Mouse (Mus musculus) heart, embryonic 15.5 days (tissue): ENCODE measurements around the gene Fgf10. TPM values are rescaled to one million over a fixed set of nuclear protein-coding genes. Genes with fewer than 3 reads are reported as not detected.
A peak's percentile ranks its signal among the peaks of the same experiment; 100 is the strongest.

Experiments used
- ATAC-seq: fragments of 200-750 bp; cut with Nextera tagmentation; replicated peaks from 2 replicates; pipeline ENCODE4 v1.8.0; 2017; ENCODE audit warnings: low read depth, moderate TSS enrichment; ENCODE audit not compliant: insufficient number of reproducible peaks, insufficient read depth, low FRiP score
- H3K27ac ChIP-seq: fragments of 300-500 bp; sonication (generic); 2 replicates; pipeline ENCODE4 v1.5.1; 2015; ENCODE audit warnings: mild to moderate bottlenecking, inconsistent platforms
- H3K27me3 ChIP-seq: fragments of 300-500 bp; sonication (generic); 2 replicates; pipeline ENCODE4 v1.6.1; 2015; ENCODE audit warnings: inconsistent platforms
- H3K36me3 ChIP-seq: fragments of 300-500 bp; sonication (generic); 2 replicates; pipeline ENCODE4 v1.6.1; 2015; ENCODE audit warnings: mild to moderate bottlenecking, inconsistent platforms
- H3K4me1 ChIP-seq: fragments of 300-500 bp; sonication (generic); replicated peaks from 2 replicates; pipeline ENCODE4 v1.6.1; 2015; ENCODE audit warnings: inconsistent platforms
- H3K4me2 ChIP-seq: fragments of 300-500 bp; sonication (generic); 2 replicates; pipeline ENCODE4 v1.6.1; 2015; ENCODE audit warnings: inconsistent platforms, mild to moderate bottlenecking, moderate library complexity
- H3K4me3 ChIP-seq: fragments of 300-500 bp; sonication (generic); 2 replicates; pipeline ENCODE4 v1.5.1; 2015; ENCODE audit warnings: mild to moderate bottlenecking, inconsistent platforms
- H3K9ac ChIP-seq: fragments of 300-500 bp; sonication (generic); 2 replicates; pipeline ENCODE4 v1.6.1; 2015; ENCODE audit warnings: mild to moderate bottlenecking, inconsistent platforms
- H3K9me3 ChIP-seq: fragments of 300-500 bp; sonication (generic); replicated peaks from 2 replicates; pipeline ENCODE4 v1.6.1; 2016; ENCODE audit warnings: inconsistent platforms
- WGBS: fragments of 180-500 bp; shearing (Covaris S2); methylation state at CpG from one replicate; pipeline ENCODE4 v1.1.7; 2015; ENCODE audit warnings: mixed read lengths; 5-methylcytosine and 5-hydroxymethylcytosine counted together
- polyA plus RNA-seq: library from polyadenylated mRNA; unstranded; fragments of >200 nt; fragmentation: Nextera tagmentation; extraction: Ambion mirVana; gene quantifications from 2 replicates; pipeline ENCODE4 v1.2.1, GENCODE M21; 2015

The Fgf10 gene
- polyA plus RNA-seq, 1 experiment from 2014 or later: 0.93 TPM

DNA sequence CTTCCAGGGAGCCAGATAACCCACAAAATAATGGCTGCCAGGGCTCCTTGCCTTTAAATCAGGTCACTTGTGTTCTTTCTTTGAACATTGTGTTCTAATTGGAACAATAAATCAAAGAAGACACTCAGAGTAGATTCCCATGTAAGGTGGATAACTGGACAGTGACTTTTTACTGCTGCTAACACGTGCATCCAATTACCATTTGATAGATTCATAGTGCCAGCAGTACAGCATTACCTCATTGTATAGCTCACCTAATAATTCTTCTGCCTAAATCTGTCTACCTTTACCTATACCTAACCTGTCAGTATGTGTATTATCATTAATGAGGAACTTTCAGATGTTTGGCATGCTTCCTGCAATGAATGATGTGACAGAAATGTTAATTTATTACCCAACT, 52.1 kb downstream of the Fgf10 start:
- no peak for ATAC-seq
- H3K27me3 ChIP-seq: 0 out of 2 replicates have a peak, but pooled peaks cover 1% of the 10 kb centered on the region
- H3K4me1 ChIP-seq: no peaks in the 10 kb centered on the region
- H3K9ac ChIP-seq: no peak overlapping the region
- no peak overlapping the region for H3K4me2 ChIP-seq
- no peak overlapping the region for H3K27ac ChIP-seq
- H3K4me3 ChIP-seq: no peak overlapping the region
- H3K36me3 ChIP-seq: no peaks in the 10 kb centered on the region
- no peaks in the 10 kb centered on the region for H3K9me3 ChIP-seq
- WGBS: 58% methylated on average over 1 of the region's 1 CpGs

DNA sequence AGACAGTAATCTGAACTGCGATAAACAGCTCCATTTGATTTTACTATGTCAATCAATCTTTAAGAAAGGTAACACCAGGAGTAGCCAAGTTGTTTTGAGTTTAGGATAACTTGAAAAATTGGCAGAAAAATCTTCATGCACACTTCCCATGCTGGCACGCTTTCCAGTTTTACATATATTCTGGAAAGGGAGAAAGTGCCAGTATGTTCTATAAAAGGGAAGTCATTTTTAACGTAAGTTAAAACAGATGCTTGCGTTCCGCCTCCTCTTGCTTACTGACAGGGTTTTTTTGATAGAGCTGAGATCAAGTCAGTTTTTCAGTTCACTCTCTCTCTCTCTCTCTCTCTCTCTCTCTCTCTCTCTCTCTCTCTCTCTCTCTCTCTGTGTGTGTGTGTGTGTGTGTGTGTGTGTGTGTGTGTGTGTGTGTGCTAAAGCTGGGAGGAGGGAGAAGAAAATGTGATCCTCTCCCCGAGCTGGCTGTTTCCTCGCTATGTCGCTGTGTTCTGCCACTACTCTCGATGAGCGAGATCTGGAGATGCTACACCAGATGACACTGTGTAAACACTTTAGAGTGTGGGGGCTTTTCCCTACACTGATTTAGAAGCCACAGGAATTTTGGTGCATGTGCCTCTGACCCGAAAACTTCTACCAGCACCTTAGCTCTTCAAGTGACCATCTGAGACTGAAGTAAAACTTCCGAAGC, 62.4 kb downstream of the Fgf10 start:
- no peak for ATAC-seq
- no peaks in the 10 kb centered on the region for H3K27me3 ChIP-seq
- H3K4me3 ChIP-seq: peak overlapping the region; percentile 10; the same call in 1 of the 2 replicates
- peaks cover 2% of the 10 kb centered on the region; the same call in 1 of the 2 replicates for H3K4me1 ChIP-seq
- no peaks in the 10 kb centered on the region for H3K36me3 ChIP-seq
- WGBS: 37% methylated on average over 12 of the region's 12 CpGs
- no peak overlapping the region for H3K27ac ChIP-seq
- H3K9ac ChIP-seq: no peak overlapping the region
- H3K9me3 ChIP-seq: no peaks in the 10 kb centered on the region
- H3K4me2 ChIP-seq: peak overlapping the region; percentile 42

DNA sequence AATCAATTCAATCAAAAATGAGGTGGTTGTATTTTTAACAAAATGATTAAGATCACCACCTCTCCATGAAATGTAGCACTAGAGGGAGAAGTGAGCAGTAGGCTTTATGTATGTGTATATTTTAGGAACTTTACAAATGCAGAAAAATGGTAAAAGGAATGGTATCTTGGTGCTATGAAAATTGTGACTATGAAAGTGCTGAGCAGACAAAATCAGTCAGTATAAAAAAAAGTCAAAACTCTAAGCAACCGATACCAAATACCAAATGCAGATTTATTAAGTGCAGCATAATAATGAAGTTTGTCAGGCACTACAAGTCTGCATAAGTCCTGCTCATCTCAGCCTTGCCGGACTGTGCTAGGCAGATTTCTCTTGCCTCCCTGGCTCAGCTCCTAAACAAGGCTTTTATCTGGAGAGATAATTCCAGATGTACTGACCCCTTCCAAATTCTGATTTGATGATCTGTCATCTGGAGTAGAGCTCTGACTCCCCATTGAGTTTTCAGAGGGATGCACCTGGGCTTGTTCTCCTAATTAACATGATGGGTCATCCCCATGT, 70.3 kb downstream of the Fgf10 start:
- Histone ChIP-seq H3K4me2 (no peak overlapping the region), H3K9me3 (no peaks in the 10 kb centered on the region), H3K36me3 (no peaks in the 10 kb centered on the region), H3K4me3 (no peak overlapping the region), H3K4me1 (peaks cover 2% of the 10 kb centered on the region; the same call in 1 of the 2 replicates), H3K27ac (no peak overlapping the region), H3K27me3 (no peaks in the 10 kb centered on the region), H3K9ac (no peak overlapping the region)
- no peak for ATAC-seq
- WGBS: 60% methylated on average over 2 of the region's 2 CpGs

DNA sequence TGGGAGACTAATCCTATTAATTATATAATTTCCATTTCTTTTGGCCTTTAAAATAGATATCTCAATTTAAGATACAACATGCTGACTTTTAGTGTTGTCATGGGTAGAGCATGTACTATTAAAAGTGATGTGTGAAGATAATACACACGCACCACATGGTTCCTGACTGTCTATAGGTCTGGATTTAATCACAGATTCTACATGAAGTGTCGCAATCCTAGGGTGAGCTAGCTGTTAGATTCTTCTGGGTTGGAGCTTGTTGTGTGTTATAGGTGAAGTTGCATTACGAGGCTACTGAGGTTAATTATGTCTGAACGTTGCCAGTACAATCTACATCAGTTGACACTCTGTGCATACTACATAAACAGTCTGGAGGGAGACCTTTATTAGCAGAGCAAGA, 73.2 kb downstream of the Fgf10 start:
- H3K9me3 ChIP-seq: no peaks in the 10 kb centered on the region
- H3K9ac ChIP-seq: no peak overlapping the region
- H3K4me2 ChIP-seq: no peak overlapping the region
- no peak overlapping the region for H3K4me3 ChIP-seq
- H3K27me3 ChIP-seq: no peaks in the 10 kb centered on the region
- no peaks in the 10 kb centered on the region for H3K4me1 ChIP-seq
- no peak for ATAC-seq
- 63% methylated on average over 4 of the region's 4 CpGs for WGBS
- no peak overlapping the region for H3K27ac ChIP-seq
- H3K36me3 ChIP-seq: no peaks in the 10 kb centered on the region

DNA sequence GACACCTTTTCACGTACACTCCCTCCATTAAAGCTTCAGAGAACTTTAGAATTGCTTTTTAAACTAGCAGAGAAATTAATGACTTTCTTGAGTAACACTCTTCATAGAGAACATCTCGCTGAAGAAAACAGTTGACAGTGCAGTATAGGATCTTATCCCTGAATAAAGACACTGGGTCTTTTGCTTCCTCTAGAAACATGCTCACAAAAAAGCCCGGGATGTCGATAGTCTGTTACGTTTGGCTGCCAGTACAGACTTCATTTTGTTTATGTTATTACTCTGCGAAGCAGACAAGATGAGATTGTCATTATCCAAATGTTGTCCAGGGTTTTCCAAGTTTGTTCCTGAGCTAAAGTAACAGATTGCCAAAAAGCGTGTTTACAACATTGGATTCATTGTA, 75.2 kb downstream of the Fgf10 start:
- Histone ChIP-seq H3K9ac (no peak overlapping the region), H3K9me3 (no peaks in the 10 kb centered on the region), H3K27me3 (no peaks in the 10 kb centered on the region), H3K4me2 (no peak overlapping the region), H3K4me3 (no peak overlapping the region), H3K27ac (no peak overlapping the region), H3K36me3 (no peaks in the 10 kb centered on the region), H3K4me1 (no peaks in the 10 kb centered on the region)
- no peak for ATAC-seq
- WGBS: 75% methylated on average over 7 of the region's 7 CpGs

DNA sequence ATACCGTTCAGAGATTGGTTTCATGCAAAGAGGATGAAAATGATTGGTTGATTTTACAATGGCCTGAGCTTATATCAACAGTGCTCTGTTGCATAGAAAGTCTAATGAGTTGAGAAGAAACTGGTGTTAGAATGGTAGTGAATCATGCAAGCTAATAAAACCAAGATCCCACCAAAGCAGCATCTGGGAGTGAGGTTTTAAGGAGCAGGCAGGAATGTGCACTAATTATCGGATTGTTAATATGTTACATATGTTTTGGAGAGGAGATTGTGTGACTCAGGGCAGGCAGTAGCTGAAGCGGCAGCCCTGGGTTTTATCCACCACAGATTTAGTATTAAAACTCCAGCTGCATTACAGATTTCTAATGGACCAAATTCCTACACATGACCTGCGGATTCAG, 76.8 kb downstream of the Fgf10 start:
- Histone ChIP-seq H3K36me3 (no peaks in the 10 kb centered on the region), H3K4me3 (no peak overlapping the region), H3K4me2 (no peak overlapping the region), H3K9me3 (no peaks in the 10 kb centered on the region), H3K27me3 (no peaks in the 10 kb centered on the region), H3K9ac (no peak overlapping the region), H3K4me1 (no peaks in the 10 kb centered on the region), H3K27ac (no peak overlapping the region)
- 78% methylated on average over 4 of the region's 4 CpGs for WGBS
- ATAC-seq: no peak

DNA sequence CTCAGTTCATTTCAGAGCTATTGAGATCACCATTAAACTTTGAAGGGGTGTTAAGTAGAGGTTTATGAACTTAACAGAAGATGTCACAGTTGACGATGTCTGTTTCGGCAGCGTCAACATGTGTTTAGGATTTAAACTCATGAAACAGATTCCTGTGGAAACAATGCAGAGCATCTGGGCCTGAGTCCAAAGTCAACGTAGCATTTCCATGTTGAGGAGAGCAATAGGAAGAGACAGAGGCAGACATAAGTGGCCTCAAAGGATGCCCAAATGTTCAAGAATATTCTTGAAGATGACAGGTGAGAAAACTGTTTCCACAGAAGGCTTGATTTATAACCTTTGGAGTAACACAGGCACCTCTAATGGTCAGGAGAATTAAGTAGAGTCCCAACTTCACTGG, 84.4 kb downstream of the Fgf10 start:
- no peak overlapping the region for H3K27ac ChIP-seq
- no peak overlapping the region for H3K4me3 ChIP-seq
- no peaks in the 10 kb centered on the region for H3K27me3 ChIP-seq
- H3K36me3 ChIP-seq: no peaks in the 10 kb centered on the region
- H3K9me3 ChIP-seq: no peaks in the 10 kb centered on the region
- no peak overlapping the region for H3K9ac ChIP-seq
- H3K4me2 ChIP-seq: no peak overlapping the region
- H3K4me1 ChIP-seq: no peaks in the 10 kb centered on the region
- WGBS: 64% methylated on average over 4 of the region's 4 CpGs
- no peak for ATAC-seq

DNA sequence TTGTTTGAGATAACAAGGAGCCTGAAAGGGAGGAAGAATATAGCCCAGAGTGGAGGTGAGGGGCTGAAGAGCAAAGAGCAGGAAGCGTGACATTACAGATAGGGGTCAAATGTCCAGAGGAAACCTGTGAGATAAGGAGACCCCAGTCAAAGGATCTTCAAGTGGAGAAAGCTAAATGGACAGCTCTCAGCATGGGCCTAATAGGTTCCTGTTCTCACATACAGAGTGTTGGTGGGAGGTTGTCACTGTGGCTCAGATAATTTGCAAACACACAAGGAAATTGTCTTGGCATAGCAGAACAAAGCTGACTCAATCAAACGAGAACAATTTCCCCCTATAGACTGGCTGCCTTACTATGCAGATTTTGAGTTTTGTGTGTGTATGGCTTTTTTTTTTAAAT, 89.4 kb downstream of the Fgf10 start:
- no peak overlapping the region for H3K4me3 ChIP-seq
- H3K36me3 ChIP-seq: no peaks in the 10 kb centered on the region
- no peaks in the 10 kb centered on the region for H3K4me1 ChIP-seq
- H3K4me2 ChIP-seq: no peak overlapping the region
- no peak for ATAC-seq
- no peak overlapping the region for H3K27ac ChIP-seq
- no peak overlapping the region for H3K9ac ChIP-seq
- no peaks in the 10 kb centered on the region for H3K27me3 ChIP-seq
- WGBS: 7% methylated on average over 2 of the region's 2 CpGs
- no peaks in the 10 kb centered on the region for H3K9me3 ChIP-seq

DNA sequence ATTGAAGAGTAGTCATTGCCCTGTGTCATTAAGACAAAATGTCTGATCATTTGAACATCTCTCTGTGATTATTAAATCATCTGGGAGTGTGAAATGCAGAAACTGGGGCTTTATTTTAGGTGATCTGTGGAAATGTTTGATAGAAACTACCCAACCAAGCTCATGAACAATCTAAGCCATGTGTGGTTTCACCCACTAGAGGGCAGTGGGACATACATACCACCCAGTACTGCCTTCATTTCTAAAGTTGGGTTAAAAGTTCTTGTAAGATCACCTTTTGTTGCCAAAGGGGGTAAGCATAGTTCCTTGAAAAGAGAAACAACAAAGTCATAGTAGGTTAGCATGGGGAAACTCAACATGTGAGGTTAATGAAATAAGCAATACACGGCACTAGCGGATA, 93.4 kb downstream of the Fgf10 start:
- Histone ChIP-seq H3K27me3 (no peaks in the 10 kb centered on the region), H3K36me3 (no peaks in the 10 kb centered on the region), H3K4me1 (no peaks in the 10 kb centered on the region), H3K9me3 (no peaks in the 10 kb centered on the region), H3K9ac (no peak overlapping the region), H3K4me2 (no peak overlapping the region), H3K27ac (no peak overlapping the region), H3K4me3 (no peak overlapping the region)
- no peak for ATAC-seq
- WGBS: 94% methylated on average over 2 of the region's 2 CpGs

DNA sequence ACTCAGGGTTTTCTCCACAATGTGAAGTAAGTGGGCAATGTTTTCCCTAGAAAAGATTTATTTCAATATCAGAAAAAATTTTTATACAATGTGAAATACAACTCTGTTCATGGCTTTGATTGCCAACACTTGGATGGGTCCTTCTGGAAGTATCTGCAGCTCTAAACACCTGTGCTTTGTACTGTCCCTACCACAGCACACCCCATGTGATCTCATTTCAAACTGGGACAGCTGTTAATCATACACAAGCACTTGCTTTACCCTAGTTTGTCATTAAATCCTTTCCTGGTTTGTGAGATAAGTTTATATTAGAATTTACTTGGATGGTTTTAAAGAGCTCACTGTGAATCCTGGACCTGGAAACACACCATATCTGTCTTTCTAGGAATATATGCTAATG, 102.6 kb downstream of the Fgf10 start:
- Histone ChIP-seq H3K27ac (no peak overlapping the region), H3K9ac (no peak overlapping the region), H3K4me1 (no peaks in the 10 kb centered on the region), H3K4me3 (no peak overlapping the region), H3K36me3 (no peaks in the 10 kb centered on the region), H3K4me2 (no peak overlapping the region), H3K27me3 (no peaks in the 10 kb centered on the region), H3K9me3 (no peaks in the 10 kb centered on the region)
- ATAC-seq: no peak

DNA sequence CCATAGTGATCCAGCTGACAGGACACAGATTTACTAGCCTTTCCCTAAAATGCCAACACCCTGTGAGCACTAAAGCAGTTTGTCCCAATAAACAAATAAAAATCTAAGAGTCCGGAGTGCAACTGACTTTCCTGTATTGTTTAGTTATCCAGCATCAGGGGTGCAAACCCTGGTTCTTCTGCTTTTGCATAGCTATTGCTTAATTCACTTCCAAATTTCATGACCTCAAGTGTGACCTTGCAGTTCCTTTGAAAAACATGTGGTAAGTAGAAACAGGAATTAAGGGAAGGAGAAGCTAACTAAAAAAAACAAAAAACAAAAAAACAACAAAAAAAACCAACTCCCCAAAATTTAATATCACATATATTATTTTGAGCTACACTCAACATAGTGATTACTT, 105.6 kb downstream of the Fgf10 start:
- Histone ChIP-seq H3K27ac (no peak overlapping the region), H3K9me3 (no peaks in the 10 kb centered on the region), H3K4me3 (no peak overlapping the region), H3K4me2 (no peak overlapping the region), H3K9ac (no peak overlapping the region), H3K27me3 (no peaks in the 10 kb centered on the region), H3K4me1 (no peaks in the 10 kb centered on the region), H3K36me3 (no peaks in the 10 kb centered on the region)
- ATAC-seq: no peak
- WGBS: 61% methylated on average over 1 of the region's 1 CpGs

DNA sequence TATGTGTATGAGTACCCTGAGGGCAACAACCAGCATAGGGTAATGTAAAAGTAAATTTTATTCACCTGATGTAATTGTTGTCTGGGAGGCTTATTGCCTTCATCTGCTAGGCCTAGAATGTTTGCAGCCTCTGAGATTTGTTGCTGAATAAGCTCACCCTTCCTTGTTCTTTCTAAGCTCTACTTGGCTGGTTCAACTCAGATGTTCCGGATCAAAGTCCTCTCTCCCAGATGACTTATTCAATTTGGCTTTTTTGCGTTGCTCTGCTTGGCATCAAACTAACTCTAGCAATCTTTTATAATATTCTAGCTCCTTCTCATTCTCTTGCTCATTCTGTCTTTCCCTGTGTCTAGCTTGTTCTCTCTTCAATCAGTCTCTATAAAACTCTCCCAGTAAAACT, 109.6 kb downstream of the Fgf10 start:
- H3K27ac ChIP-seq: no peak overlapping the region
- H3K27me3 ChIP-seq: no peaks in the 10 kb centered on the region
- no peak overlapping the region for H3K9ac ChIP-seq
- no peaks in the 10 kb centered on the region for H3K4me1 ChIP-seq
- no peak for ATAC-seq
- H3K9me3 ChIP-seq: no peaks in the 10 kb centered on the region
- WGBS: 82% methylated on average over 2 of the region's 2 CpGs
- no peaks in the 10 kb centered on the region for H3K36me3 ChIP-seq
- H3K4me2 ChIP-seq: no peak overlapping the region
- no peak overlapping the region for H3K4me3 ChIP-seq
